Mouse (Mus musculus): ENCODE measurements around the gene Nfkb1.
A peak's percentile ranks its signal among the peaks of the same experiment; 100 is the strongest.

Gene Nfkb1

GRCm38 (mm10) chr3:135702658-135703057, 11.3 kb upstream of the Nfkb1 start:
- peak in 1 of 2 experiments; percentile 12 for DNase-seq (ENCODE audit: low spot score in 2 of 2)

GRCm38 (mm10) chr3:135699523-135700264, 8.3 kb upstream of the Nfkb1 start:
- DNase-seq (ENCODE audit: low spot score in 2 of 2) = no peak

- no peak for DNase-seq (ENCODE audit: low spot score in 2 of 2)
Observed at GRCm38 (mm10) chr3:135698466-135698975, 7.2 kb upstream of the Nfkb1 start.

- DNase-seq (ENCODE audit: low spot score in 2 of 2) = no peak
Observed at GRCm38 (mm10) chr3:135696262-135696661, 4.9 kb upstream of the Nfkb1 start.

GRCm38 (mm10) chr3:135692999-135693398, 1.7 kb upstream of the Nfkb1 start:
- DNase-seq (ENCODE audit: low spot score in 2 of 2) = no peak

GRCm38 (mm10) chr3:135690568-135691190, 668 bp downstream of the Nfkb1 start:
- DNase-seq (ENCODE audit: low spot score in 2 of 2) = no peak

- no peak for DNase-seq (ENCODE audit: low spot score in 2 of 2)
Observed at GRCm38 (mm10) chr3:135689773-135690567, 1.4 kb downstream of the Nfkb1 start.

GRCm38 (mm10) chr3:135688970-135689772, 2.2 kb downstream of the Nfkb1 start:
- no peak for DNase-seq (ENCODE audit: low spot score in 2 of 2)

- DNase-seq (ENCODE audit: low spot score in 2 of 2) = no peak
Observed at GRCm38 (mm10) chr3:135687965-135688364, 3.4 kb downstream of the Nfkb1 start.

- no peak for DNase-seq (ENCODE audit: low spot score in 2 of 2)
Observed at GRCm38 (mm10) chr3:135686419-135686818, 4.9 kb downstream of the Nfkb1 start.

- DNase-seq (ENCODE audit: low spot score in 2 of 2) = no peak
Observed at GRCm38 (mm10) chr3:135683275-135683674, 8.1 kb downstream of the Nfkb1 start.

GRCm38 (mm10) chr3:135682240-135682639, 9.1 kb downstream of the Nfkb1 start:
- DNase-seq (ENCODE audit: low spot score in 2 of 2) = no peak

- no peak for DNase-seq (ENCODE audit: low spot score in 2 of 2)
Observed at GRCm38 (mm10) chr3:135681272-135681783, 10.0 kb downstream of the Nfkb1 start.

- no peak for DNase-seq (ENCODE audit: low spot score in 2 of 2)
Observed at GRCm38 (mm10) chr3:135680213-135680843, 11.0 kb downstream of the Nfkb1 start.

- no peak for DNase-seq (ENCODE audit: low spot score in 2 of 2)
Observed at GRCm38 (mm10) chr3:135677064-135677463, 14.3 kb downstream of the Nfkb1 start.

GRCm38 (mm10) chr3:135676364-135676763, 15.0 kb downstream of the Nfkb1 start:
- no peak for DNase-seq (ENCODE audit: low spot score in 2 of 2)

GRCm38 (mm10) chr3:135675480-135675879, 15.9 kb downstream of the Nfkb1 start:
- no peak for DNase-seq (ENCODE audit: low spot score in 2 of 2)

- no peak for DNase-seq (ENCODE audit: low spot score in 2 of 2)
Observed at GRCm38 (mm10) chr3:135674716-135675392, 16.5 kb downstream of the Nfkb1 start.

GRCm38 (mm10) chr3:135673695-135674094, 17.7 kb downstream of the Nfkb1 start:
- no peak for DNase-seq (ENCODE audit: low spot score in 2 of 2)

- no peak for DNase-seq (ENCODE audit: low spot score in 2 of 2)
Observed at GRCm38 (mm10) chr3:135673041-135673440, 18.3 kb downstream of the Nfkb1 start.

All from right cerebral cortex, postnatal 36 days (tissue).